Mouse (Mus musculus) spleen, postnatal 0 days (tissue): ENCODE results near the gene Jag2. TPM values are rescaled to one million over a fixed set of nuclear protein-coding genes. Genes with fewer than 3 reads are reported as not detected.

ENCODE experiments used
- polyA plus RNA-seq: library from polyadenylated mRNA; unstranded; fragments of >200 nt; fragmentation: Nextera tagmentation; extraction: Ambion mirVana; gene quantifications from 2 replicates; pipeline ENCODE4 v1.2.1, GENCODE M21; 2015

Jag2 gene
- polyA plus RNA-seq, result 0.90 and 1.3 TPM in 2 replicates

DNA sequence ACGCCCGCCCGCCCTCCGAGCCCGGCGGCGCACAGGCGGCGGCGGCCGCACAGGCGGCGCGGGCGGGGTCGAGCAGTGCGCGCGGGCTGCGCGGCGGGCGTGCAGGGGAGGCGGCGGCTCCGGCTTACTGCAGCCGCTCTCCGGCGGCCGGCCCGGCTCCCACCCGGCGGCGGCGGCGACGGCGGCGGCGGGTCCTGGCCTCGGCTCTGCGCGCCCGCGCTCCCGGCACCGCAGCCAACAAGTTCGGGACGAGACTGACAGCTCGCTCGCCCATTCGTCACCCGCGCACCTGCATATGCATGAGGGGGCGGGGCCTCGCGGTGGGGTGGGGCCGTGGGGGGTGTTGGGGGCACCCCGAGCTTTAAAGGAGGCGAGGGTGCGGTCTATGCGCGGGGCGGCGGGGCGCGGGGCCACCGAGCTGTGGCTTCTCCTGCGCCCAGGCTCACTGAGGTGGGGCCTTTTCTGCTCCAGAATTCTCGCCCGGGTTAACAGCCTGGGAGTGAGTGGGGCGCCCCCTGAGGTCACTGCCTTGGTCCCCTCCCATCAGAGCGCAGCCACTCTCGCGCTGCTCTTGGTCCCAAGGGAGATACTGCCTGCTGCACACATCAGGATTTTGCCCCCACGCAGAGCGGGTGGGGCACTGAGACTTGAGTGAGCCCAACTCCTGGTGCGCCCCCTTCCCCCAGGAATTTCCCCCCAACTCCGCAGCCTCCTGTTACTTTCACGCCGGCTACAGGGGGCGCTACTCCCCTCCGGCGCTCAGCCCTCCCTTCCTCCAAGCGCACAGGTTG lies at the start of gene Jag2:
Gene Jag2 (minus strand): TSS at position 215 of the 791 bp plus-strand sequence.

DNA sequence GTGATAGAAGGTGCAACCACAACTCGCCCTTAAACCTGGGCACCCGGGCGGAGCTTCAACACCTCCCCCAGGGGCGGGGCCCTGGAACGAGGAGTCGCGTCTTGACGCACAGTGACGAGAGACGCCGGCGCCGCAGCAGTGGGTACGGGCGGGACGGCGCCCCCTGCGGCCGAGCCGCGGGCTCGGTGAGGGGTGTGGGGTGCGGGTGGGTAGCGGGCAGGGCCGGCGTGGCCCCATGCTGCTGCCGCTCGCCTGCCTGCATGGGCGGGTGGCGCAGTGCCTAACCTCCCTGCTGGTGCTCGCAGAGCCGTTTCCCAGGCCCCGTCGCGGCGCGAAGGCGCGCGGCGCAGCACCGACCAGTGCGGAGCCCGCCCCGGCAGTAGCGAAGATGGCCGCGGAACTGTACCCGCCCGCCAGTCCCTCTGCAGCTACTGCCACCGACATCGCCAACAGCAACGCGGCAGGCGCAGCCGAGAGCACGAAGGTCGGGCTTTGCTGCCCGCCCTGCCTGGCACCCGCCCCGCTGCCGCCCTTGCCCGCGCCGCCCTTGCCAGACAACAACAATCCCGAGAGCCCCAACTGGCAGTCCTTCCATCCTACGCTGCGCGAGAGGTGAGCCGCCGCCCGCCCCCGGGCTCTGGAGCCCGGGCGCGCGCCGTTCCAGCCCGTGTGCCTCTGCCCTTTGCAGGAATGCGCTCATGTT lies 46.9 kb upstream of the Jag2 start, which contains the start of gene Btbd6:
Gene Btbd6 (plus strand): TSS at position 112 of the 703 bp plus-strand sequence.

DNA sequence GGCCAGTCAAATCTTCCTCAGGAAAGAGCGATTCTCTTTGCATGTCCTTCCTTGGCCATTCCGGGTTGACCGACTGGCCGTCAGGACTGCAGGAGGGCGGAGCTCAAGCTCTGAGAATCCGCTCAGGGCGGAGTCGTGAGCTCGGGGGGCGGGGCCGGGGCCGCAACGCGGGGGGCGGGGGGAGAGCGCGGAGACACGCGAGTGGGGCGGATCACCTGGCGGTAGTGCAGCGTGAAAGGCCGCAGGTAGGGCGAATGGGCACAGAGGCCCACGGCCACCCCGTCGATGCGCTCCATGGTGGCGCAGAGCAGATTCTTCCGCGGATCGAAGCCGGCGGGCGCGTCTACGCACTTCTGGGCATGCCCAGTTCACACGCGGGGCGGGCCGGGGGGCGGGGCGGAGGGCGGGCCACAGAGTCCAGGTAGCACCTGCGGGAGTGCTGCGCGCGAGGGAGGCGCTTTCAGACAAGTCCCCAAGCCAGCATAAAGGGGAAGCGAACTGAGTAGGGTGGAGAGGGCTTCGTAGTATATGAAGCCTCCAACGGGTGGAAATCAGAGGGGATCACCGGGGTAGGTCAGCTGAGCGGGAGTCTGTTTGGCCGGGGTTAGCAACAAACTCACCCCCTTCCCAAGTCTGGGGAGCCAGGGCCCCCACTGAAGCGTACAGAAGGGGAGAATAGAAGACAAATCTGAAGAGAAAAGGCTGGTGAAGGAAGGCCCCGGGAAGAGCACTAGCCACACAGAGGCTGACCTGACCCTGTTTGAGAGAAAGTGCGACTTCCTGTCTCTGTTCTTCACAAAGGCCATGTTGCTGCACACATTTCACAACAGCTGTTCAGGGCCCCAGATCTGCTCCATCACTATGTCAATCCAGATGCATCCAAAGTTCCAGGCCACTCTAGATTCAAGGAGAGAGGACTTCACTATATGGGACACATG lies 12.5 kb upstream of the Jag2 start, which contains the start of gene Nudt14:
Gene Nudt14 (minus strand): TSS at position 349 of the 938 bp plus-strand sequence.

DNA sequence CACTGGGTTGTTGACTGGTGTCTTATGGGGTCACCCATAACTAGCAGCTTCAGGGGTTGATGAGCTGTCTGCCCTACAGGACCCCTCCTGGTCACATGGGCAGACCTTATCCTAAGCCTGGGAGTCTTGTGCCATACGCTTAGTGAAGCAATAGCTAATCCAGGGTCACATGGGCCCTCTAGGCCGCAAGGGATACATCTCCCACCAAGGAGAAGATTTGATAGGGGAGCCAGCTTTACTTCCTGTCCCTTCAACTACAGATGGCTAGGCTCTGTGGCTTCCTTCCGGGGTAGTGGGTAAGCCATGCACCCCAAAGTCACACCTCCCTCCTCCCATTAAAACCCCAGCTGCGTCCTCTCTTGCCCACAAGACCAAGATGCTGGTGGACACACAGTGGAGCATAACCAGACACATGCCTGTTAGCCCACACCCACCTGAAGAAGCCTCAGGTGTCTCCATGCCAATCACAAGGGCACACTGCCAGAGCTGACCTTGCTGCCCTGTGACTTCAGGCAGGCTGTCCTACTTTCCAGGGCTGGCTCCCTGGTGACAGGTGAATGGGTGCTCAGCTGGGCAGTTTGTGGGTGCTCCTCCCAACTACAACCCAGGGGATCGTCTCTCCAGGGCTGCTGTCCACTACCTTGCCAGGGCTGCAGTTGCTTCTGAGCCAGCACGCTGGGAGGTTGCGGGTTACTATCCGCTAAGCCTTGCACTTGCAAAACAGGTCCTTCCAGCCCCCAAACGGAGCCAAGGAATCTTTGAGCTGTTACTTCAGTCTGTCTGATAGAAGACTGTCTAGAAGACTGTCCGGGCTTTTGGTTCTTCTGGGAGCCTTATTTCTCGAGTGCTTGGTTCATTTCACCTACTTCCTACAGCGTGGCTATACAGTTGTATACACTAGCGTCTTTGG lies 61.1 kb downstream of the Jag2 start, which contains the start of gene Gpr132:
Gene Gpr132 (minus strand): TSS at position 51 of the 910 bp plus-strand sequence.

Other genes starting within 250 kb of the Jag2 start
- gene Cep170b, start 209.3 kb downstream of the Jag2 start, polyA plus RNA-seq, result 2.0 and 2.6 TPM in 2 replicates
- gene Pld4, start 169.1 kb downstream of the Jag2 start, polyA plus RNA-seq, result 26.8 and 42.1 TPM in 2 replicates
- 1.5 and 1.7 TPM in 2 replicates for gene Ahnak2, start 127.1 kb downstream of the Jag2 start, polyA plus RNA-seq
- gene Clba1, start 120.8 kb downstream of the Jag2 start, polyA plus RNA-seq, result 1.4 and 1.8 TPM in 2 replicates
- 77.8 and 82.7 TPM in 2 replicates for gene Cdca4, start 100.4 kb downstream of the Jag2 start, polyA plus RNA-seq
- gene Gpr132, start 61.5 kb downstream of the Jag2 start, polyA plus RNA-seq, result 1.6 and 1.7 TPM in 2 replicates
- 24.7 and 32.5 TPM in 2 replicates for gene Nudt14, start 12.3 kb upstream of the Jag2 start, polyA plus RNA-seq
- gene Btbd6, start 46.7 kb upstream of the Jag2 start, polyA plus RNA-seq, result 9.0 and 11.7 TPM in 2 replicates
- gene Brf1, start 70.9 kb upstream of the Jag2 start, polyA plus RNA-seq, result 46.0 and 52.5 TPM in 2 replicates
- 9.3 and 9.8 TPM in 2 replicates for gene Pacs2, start 84.7 kb upstream of the Jag2 start, polyA plus RNA-seq
- not detected in 2 replicates for gene Tex22, start 144.7 kb upstream of the Jag2 start, polyA plus RNA-seq
- 9.7 and 10.4 TPM in 2 replicates for gene Mta1, start 168.5 kb upstream of the Jag2 start, polyA plus RNA-seq
- 121 and 135 TPM in 2 replicates for gene Crip2, start 210.5 kb upstream of the Jag2 start, polyA plus RNA-seq
- gene Crip1, start 216.5 kb upstream of the Jag2 start, polyA plus RNA-seq, result 562 and 624 TPM in 2 replicates
- 14.0 and 14.7 TPM in 2 replicates for gene Tedc1, start 226.6 kb upstream of the Jag2 start, polyA plus RNA-seq